Mouse (Mus musculus) stomach, postnatal 0 days (tissue): ENCODE measurements around the gene Cacna1a. TPM values are rescaled to one million over a fixed set of nuclear protein-coding genes. Genes with fewer than 3 reads are reported as not detected.

Experiments
- ATAC-seq: fragments of 200-750 bp; cut with Nextera tagmentation; 2 replicates; pipeline ENCODE4 v1.8.0; 2017; ENCODE audit not compliant: low FRiP score, low TSS enrichment
- DNase-seq: peaks from one replicate; pipeline ENCODE4 v3.0.0-alpha.2; 2016; ENCODE audit warnings: low spot score
- H3K27ac ChIP-seq: fragments of 300-500 bp; sonication (generic); replicated peaks from 2 replicates; pipeline ENCODE4 v1.5.1; 2014; ENCODE audit warnings: mild to moderate bottlenecking, control low read depth
- H3K27me3 ChIP-seq: fragments of 300-500 bp; sonication (generic); 2 replicates; pipeline ENCODE4 v1.6.1; 2014; ENCODE audit warnings: low read length; ENCODE audit not compliant: control insufficient read depth, insufficient read depth
- H3K36me3 ChIP-seq: fragments of 300-500 bp; sonication (generic); 2 replicates; pipeline ENCODE4 v1.6.1; 2014; ENCODE audit warnings: low read length, mixed read lengths; ENCODE audit not compliant: control insufficient read depth, insufficient read depth
- H3K4me1 ChIP-seq: fragments of 300-500 bp; sonication (generic); replicated peaks from 2 replicates; pipeline ENCODE4 v1.6.1; 2014; ENCODE audit warnings: antibody characterized with exemption; ENCODE audit not compliant: control insufficient read depth, insufficient read depth
- H3K4me2 ChIP-seq: fragments of 300-500 bp; sonication (generic); replicated peaks from 2 replicates; pipeline ENCODE4 v1.6.1; 2014; ENCODE audit warnings: low read depth, mild to moderate bottlenecking, control low read depth, moderate library complexity
- H3K4me3 ChIP-seq: fragments of 300-500 bp; sonication (generic); 2 replicates; pipeline ENCODE4 v1.5.1; 2014; ENCODE audit warnings: low read depth, low read length, control low read depth
- H3K9ac ChIP-seq: fragments of 300-500 bp; sonication (generic); 2 replicates; pipeline ENCODE4 v1.6.1; 2014; ENCODE audit warnings: mild to moderate bottlenecking, low read length, control low read depth, mixed read lengths
- H3K9me3 ChIP-seq: fragments of 300-500 bp; sonication (generic); 2 replicates; pipeline ENCODE4 v1.6.1; 2016; ENCODE audit warnings: low read length; ENCODE audit not compliant: control insufficient read depth
- CTCF ChIP-seq: IDR thresholded peaks from 2 replicates; pipeline ENCODE4 v1.5.1; 2016; ENCODE audit warnings: antibody characterized with exemption, low read depth, mild to moderate bottlenecking, moderate library complexity
- EP300 ChIP-seq: optimal IDR thresholded peaks from 2 replicates; pipeline ENCODE3; 2016; ENCODE audit warnings: antibody characterized with exemption
- WGBS: fragments of 180-500 bp; shearing (Covaris S2); extraction: QIAGEN DNeasy Blood & Tissue Kit; methylation state at CpG from one replicate; pipeline ENCODE4 v1.1.7; 2014; 5-methylcytosine and 5-hydroxymethylcytosine counted together
- polyA plus RNA-seq: library from polyadenylated mRNA; unstranded; fragments of >200 nt; fragmentation: Nextera tagmentation; extraction: Ambion mirVana; gene quantifications from 2 replicates; pipeline ENCODE4 v1.2.1, GENCODE M21; 2015

Cacna1a gene
- polyA plus RNA-seq, 1 experiment from 2014 or later: 2.9 TPM

GRCm38 (mm10) chr8:84639162-84640009 is 251.1 kb downstream of the Cacna1a start:
- ATAC-seq: peak; percentile 97
- Histone ChIP-seq H3K4me2 (peak overlapping the region; percentile 73), H3K4me1 (no peaks in the 10 kb centered on the region; the same call in 1 of the 2 replicates), H3K27ac (peak overlapping the region; percentile 83), H3K27me3 (no peaks in the 10 kb centered on the region), H3K9ac (peak overlapping the region; percentile 67), H3K9me3 (no peaks in the 10 kb centered on the region), H3K4me3 (peak overlapping the region; percentile 57), H3K36me3 (no peaks in the 10 kb centered on the region)
- no peak for TF ChIP-seq EP300
- TF ChIP-seq CTCF: peak; percentile 65
- peak; percentile 93 for DNase-seq
- WGBS: under 1% methylated on average over 88 of the region's 106 CpGs

GRCm38 (mm10) chr8:84640010-84640588 is 251.9 kb downstream of the Cacna1a start:
- H3K4me3 ChIP-seq: peak overlapping the region; percentile 45
- no peak for TF ChIP-seq CTCF
- no peak for TF ChIP-seq EP300
- no peaks in the 10 kb centered on the region for H3K9me3 ChIP-seq
- no peaks in the 10 kb centered on the region; the same call in 1 of the 2 replicates for H3K4me1 ChIP-seq
- DNase-seq (no peak), ATAC-seq (no peak)
- H3K4me2 ChIP-seq: peak overlapping the region; percentile 44
- no peak overlapping the region for H3K9ac ChIP-seq
- H3K36me3 ChIP-seq: no peaks in the 10 kb centered on the region
- 18% methylated on average over 9 of the region's 9 CpGs for WGBS
- no peaks in the 10 kb centered on the region for H3K27me3 ChIP-seq
- no peak overlapping the region; the same call in 1 of the 2 replicates for H3K27ac ChIP-seq

- Histone ChIP-seq H3K4me1 (no peaks in the 10 kb centered on the region), H3K9me3 (no peaks in the 10 kb centered on the region), H3K4me3 (no peak overlapping the region), H3K27ac (no peak overlapping the region), H3K4me2 (no peak overlapping the region), H3K9ac (no peak overlapping the region), H3K36me3 (no peaks in the 10 kb centered on the region), H3K27me3 (no peaks in the 10 kb centered on the region)
- TF ChIP-seq EP300 (no peak), CTCF (peak; percentile 27; the same call in 1 of the 2 replicates)
- no peak for ATAC-seq
- WGBS: 70% methylated on average over 7 of the region's 7 CpGs
- no peak for DNase-seq
Measured at GRCm38 (mm10) chr8:84640617-84641294, 252.5 kb downstream of the Cacna1a start.

- DNase-seq: no peak
- no peak for TF ChIP-seq EP300
- TF ChIP-seq CTCF: peak; percentile 35; the same call in 1 of the 2 replicates
Measured at GRCm38 (mm10) chr8:84641578-84642361, 253.5 kb downstream of the Cacna1a start.

GRCm38 (mm10) chr8:84643019-84643418 is 254.8 kb downstream of the Cacna1a start:
- TF ChIP-seq CTCF: no peak
- TF ChIP-seq EP300: no peak
- Histone ChIP-seq H3K4me1 (no peaks in the 10 kb centered on the region), H3K9ac (no peak overlapping the region), H3K27me3 (no peaks in the 10 kb centered on the region), H3K36me3 (no peaks in the 10 kb centered on the region), H3K4me3 (no peak overlapping the region), H3K9me3 (no peaks in the 10 kb centered on the region), H3K4me2 (no peak overlapping the region), H3K27ac (no peak overlapping the region)
- DNase-seq: no peak
- no peak for ATAC-seq
- WGBS: 61% methylated on average over 5 of the region's 5 CpGs

More at GRCm38 (mm10) chr8:84641578-84642361, 253.5 kb downstream of the Cacna1a start:
- H3K4me3 ChIP-seq: no peak overlapping the region
- H3K27ac ChIP-seq: no peak overlapping the region
- no peaks in the 10 kb centered on the region for H3K27me3 ChIP-seq
- H3K9me3 ChIP-seq: no peaks in the 10 kb centered on the region
- 72% methylated on average over 1 of the region's 1 CpGs for WGBS
- no peak overlapping the region for H3K9ac ChIP-seq
- no peaks in the 10 kb centered on the region for H3K4me1 ChIP-seq
- no peaks in the 10 kb centered on the region for H3K36me3 ChIP-seq
- no peak overlapping the region for H3K4me2 ChIP-seq
- ATAC-seq: no peak
